Mouse (Mus musculus): ENCODE measurements at regions not wholly inside any gene's neighbourhood (a gene's known extent, or its start where the extent isn't known, plus 50 kb on each side); places are given as distances from the start of the nearest gene placed in this dataset.
"Not testable (repeated sequence)": the region's sequence is repeated elsewhere in the genome, so short reads cannot be mapped to it uniquely, and the experiment has no call there.

- DNase-seq = no peak
Measured at GRCm38 (mm10) chr9:33007456-33008063, 371.5 kb downstream of the Ets1 start.

- no peak for DNase-seq
Measured at GRCm38 (mm10) chr9:33011241-33011640, 375.2 kb downstream of the Ets1 start.

GRCm38 (mm10) chr9:33035401-33035800 lies 399.4 kb downstream of the Ets1 start:
- no peak for DNase-seq

GRCm38 (mm10) chr9:33039221-33039790 lies 403.3 kb downstream of the Ets1 start:
- DNase-seq = no peak

- no peak for DNase-seq
Measured at GRCm38 (mm10) chr9:33050789-33051188, 414.8 kb downstream of the Ets1 start.

GRCm38 (mm10) chr9:33060636-33061264 lies 424.7 kb downstream of the Ets1 start:
- no peak for DNase-seq

- no peak for DNase-seq
Measured at GRCm38 (mm10) chr9:33062476-33062875, 426.5 kb downstream of the Ets1 start.

- DNase-seq = no peak
Measured at GRCm38 (mm10) chr9:33065331-33065730, 429.3 kb downstream of the Ets1 start.

- DNase-seq = no peak
Measured at GRCm38 (mm10) chr9:33067521-33067920, 431.5 kb downstream of the Ets1 start.

GRCm38 (mm10) chr9:33070116-33070515 lies 434.1 kb downstream of the Ets1 start:
- no peak for DNase-seq

- no peak for DNase-seq
Measured at GRCm38 (mm10) chr9:33080271-33080670, 444.2 kb downstream of the Ets1 start.

GRCm38 (mm10) chr9:33080774-33081173 lies 444.8 kb downstream of the Ets1 start:
- DNase-seq = no peak

- DNase-seq = no peak
Measured at GRCm38 (mm10) chr9:33089977-33090376, 454.0 kb downstream of the Ets1 start.

GRCm38 (mm10) chr9:33091664-33092063 lies 455.6 kb downstream of the Ets1 start:
- DNase-seq = no peak

- peak; percentile 59 for DNase-seq
Measured at GRCm38 (mm10) chr9:33095654-33096053, 459.6 kb downstream of the Ets1 start.

GRCm38 (mm10) chr9:33101206-33101605 lies 465.2 kb downstream of the Ets1 start:
- DNase-seq = no peak

- DNase-seq = no peak
Measured at GRCm38 (mm10) chr9:33104623-33105074, 468.6 kb downstream of the Ets1 start.

GRCm38 (mm10) chr9:33123841-33124240 lies 487.8 kb downstream of the Ets1 start:
- no peak for DNase-seq

- DNase-seq = peak; percentile 2
Measured at GRCm38 (mm10) chr9:33152186-33152585, 516.2 kb downstream of the Ets1 start.

- DNase-seq = no peak
Measured at GRCm38 (mm10) chr9:33168159-33168558, 532.1 kb downstream of the Ets1 start.

GRCm38 (mm10) chr9:33169093-33169492 lies 533.1 kb downstream of the Ets1 start:
- not testable (repeated sequence) for DNase-seq

- DNase-seq = no peak
Measured at GRCm38 (mm10) chr9:33180066-33180465, 544.0 kb downstream of the Ets1 start.

- no peak for DNase-seq
Measured at GRCm38 (mm10) chr9:33187187-33187586, 551.2 kb downstream of the Ets1 start.

GRCm38 (mm10) chr9:33209083-33209482 lies 573.1 kb downstream of the Ets1 start:
- DNase-seq = no peak

Data from adrenal gland, postnatal 25 days (tissue).